Mouse (Mus musculus): Measurements from ENCODE around the gene Mrpl21. TPM values are rescaled to one million over a fixed set of nuclear protein-coding genes. Genes with fewer than 3 reads are reported as not detected.

Gene Mrpl21
- polyA plus RNA-seq, 1 experiment from 2014 or later: 133 TPM

Small RNA genes within 50 kb of the gene (microRNA-seq; reads per million reads assigned to microRNA genes)
- not detected for gene Mir6984

Other genes with a start within 250 kb of the Mrpl21 start
- gene Ighmbp2, start 116 bp downstream of the Mrpl21 start, polyA plus RNA-seq (2016; fragmentation: Nextera tagmentation; extraction: Ambion mirVana): 12.7 and 13.8 TPM in 2 replicates
- 12.3 and 13.0 TPM in 2 replicates for gene Cpt1a, start 39.4 kb downstream of the Mrpl21 start, polyA plus RNA-seq (2016; fragmentation: Nextera tagmentation; extraction: Ambion mirVana)
- 0.27 and 0.37 TPM in 2 replicates for gene Tesmin, start 106.0 kb downstream of the Mrpl21 start, polyA plus RNA-seq (2016; fragmentation: Nextera tagmentation; extraction: Ambion mirVana)
- 10.5 and 17.0 TPM in 2 replicates for gene Gal, start 131.6 kb downstream of the Mrpl21 start, polyA plus RNA-seq (2016; fragmentation: Nextera tagmentation; extraction: Ambion mirVana)

Data from embryonic facial prominence, embryonic 12.5 days (tissue).